Comparison of ENCODE assay signal across 16 mouse cellular contexts in genomic region chr9:29220941-29221615, GRCm38 (mm10).
DNase-seq lines count a peak whose midpoint lies in the region; ATAC-seq and TF ChIP-seq lines count a peak whose summit lies in the region.
"Had no signal": no experiment of that assay in that cellular context is flagged by ENCODE, and none has a peak within 500 bp of the region (broad histone marks: within the 10 kb centered on the region; RNA-seq: fewer than 3 reads in every experiment).

No protein-coding gene starts in this region.

- TF ChIP-seq CTCF in kidney, adult 2 months (conservative IDR thresholded peaks at IDR 0.05; ENCODE audit: insufficient read depth, insufficient read length, low read depth, low read length), result no peak
- no peak for TF ChIP-seq CTCF in brain, embryonic 14.5 days (IDR thresholded peaks at IDR 0.05; ENCODE audit: borderline replicate concordance, extremely low read depth, insufficient read depth, insufficient read length)

- no peak for TF ChIP-seq POLR2A in kidney, adult 2 months (IDR thresholded peaks at IDR 0.05; ENCODE audit: low read depth, low read length)
- TF ChIP-seq POLR2A in brain, embryonic 14.5 days (IDR thresholded peaks at IDR 0.05; ENCODE audit: borderline replicate concordance, extremely low read depth, insufficient read depth, insufficient read length, poor library complexity, severe bottlenecking), result no peak

- no peaks in the 10 kb centered on the region for H3K9me3 ChIP-seq in kidney, embryonic 15.5 days (replicated peaks)
- no peaks in the 10 kb centered on the region for H3K9me3 ChIP-seq in forebrain, embryonic 11.5 days (ENCODE audit: control insufficient read depth, low read length)
- H3K9me3 ChIP-seq: embryonic facial prominence, embryonic 13.5 days; midbrain, embryonic 13.5 days had no signal

- WGBS in kidney, adult 2 months, result 30% methylated on average over 5 of the region's 5 CpGs
- WGBS in kidney, embryonic 15.5 days, result 24% methylated on average over 5 of the region's 5 CpGs
- 25% methylated on average over 5 of the region's 5 CpGs for WGBS in forebrain, embryonic 11.5 days

- no peak overlapping the region for H3K27ac ChIP-seq in kidney, adult 2 months (ENCODE audit: insufficient read depth, low read depth, low read length)
- no peak overlapping the region for H3K27ac ChIP-seq in kidney, embryonic 15.5 days
- no peak overlapping the region for H3K27ac ChIP-seq in forebrain, embryonic 11.5 days (ENCODE audit: low read depth, low read length)
- H3K27ac ChIP-seq: embryonic facial prominence, embryonic 13.5 days; midbrain, embryonic 13.5 days had no signal

- no peak overlapping the region for H3K4me2 ChIP-seq in kidney, embryonic 15.5 days
- no peak overlapping the region for H3K4me2 ChIP-seq in forebrain, embryonic 11.5 days (ENCODE audit: low read depth, low read length, severe bottlenecking)
- H3K4me2 ChIP-seq: embryonic facial prominence, embryonic 13.5 days; heart, embryonic 12.5 days; midbrain, embryonic 13.5 days had no signal

- H3K4me1 ChIP-seq in kidney, adult 2 months (ENCODE audit: control insufficient read depth, insufficient read depth, low read length), result no peaks in the 10 kb centered on the region
- H3K4me1 ChIP-seq in kidney, embryonic 15.5 days, result 0 out of 2 replicates have a peak, but pooled peaks cover 4% of the 10 kb centered on the region
- H3K4me1 ChIP-seq in forebrain, embryonic 11.5 days (replicated peaks; ENCODE audit: control insufficient read depth, insufficient read depth, low read length), result peaks cover 9% of the 10 kb centered on the region; the same call in 1 of the 2 replicates

- no peak; the same call in 1 of the 2 replicates for ATAC-seq in kidney, embryonic 15.5 days (replicated peaks; ENCODE audit: low FRiP score)
- ATAC-seq in forebrain, embryonic 11.5 days (replicated peaks; ENCODE audit: low FRiP score), result no peak
- ATAC-seq: liver, postnatal 0 days had no signal

- no peaks in the 10 kb centered on the region for H3K36me3 ChIP-seq in kidney, adult 2 months (ENCODE audit: control insufficient read depth, insufficient read depth, low read length)
- H3K36me3 ChIP-seq in kidney, embryonic 15.5 days, result no peaks in the 10 kb centered on the region
- H3K36me3 ChIP-seq in forebrain, embryonic 11.5 days (ENCODE audit: control insufficient read depth, insufficient read depth, low read length), result no peaks in the 10 kb centered on the region
- H3K36me3 ChIP-seq: embryonic facial prominence, embryonic 13.5 days; G1E; heart, embryonic 12.5 days; midbrain, embryonic 13.5 days had no signal

- no peak overlapping the region for H3K4me3 ChIP-seq in kidney, adult 2 months (ENCODE audit: insufficient read depth, low read depth, low read length)
- no peak overlapping the region for H3K4me3 ChIP-seq in kidney, embryonic 15.5 days (replicated peaks)
- no peak overlapping the region for H3K4me3 ChIP-seq in forebrain, embryonic 11.5 days (ENCODE audit: low read depth, low read length)
- H3K4me3 ChIP-seq: embryonic facial prominence, embryonic 13.5 days; heart, embryonic 12.5 days; midbrain, embryonic 13.5 days; myocyte had no signal

- peak; percentile 60 for DNase-seq in kidney, adult 2 months
- peak; percentile 55 for DNase-seq in brain, embryonic 14.5 days (ENCODE audit: low read depth)
- peak; percentile 75 for DNase-seq in cerebellum, adult 8-10 months
- DNase-seq in kidney, postnatal 36 days, result peak; percentile 7 to 42
- DNase-seq in spleen, adult 12 weeks (ENCODE audit: low spot score), result no peak
- DNase-seq in forebrain, embryonic 11.5 days (ENCODE audit: low spot score), result no peak
- DNase-seq: adrenal gland, adult 2 months; liver, postnatal 0 days; lung, postnatal 4 days; thymus, postnatal 4 days had no signal

- H3K9ac ChIP-seq in kidney, embryonic 15.5 days, result no peak overlapping the region
- no peak overlapping the region for H3K9ac ChIP-seq in forebrain, embryonic 11.5 days (ENCODE audit: low read length)
- H3K9ac ChIP-seq: embryonic facial prominence, embryonic 13.5 days; heart, embryonic 12.5 days; liver, postnatal 0 days; midbrain, embryonic 13.5 days had no signal

- H3K27me3 ChIP-seq in kidney, adult 2 months (replicated peaks; ENCODE audit: control insufficient read depth, insufficient read depth, low read length), result no peaks in the 10 kb centered on the region
- H3K27me3 ChIP-seq in kidney, embryonic 15.5 days, result no peaks in the 10 kb centered on the region
- no peaks in the 10 kb centered on the region for H3K27me3 ChIP-seq in forebrain, embryonic 11.5 days (ENCODE audit: control insufficient read depth, insufficient read depth, low read length)
- H3K27me3 ChIP-seq: embryonic facial prominence, embryonic 13.5 days; heart, embryonic 12.5 days; midbrain, embryonic 13.5 days had no signal

Comparison
In these comparisons a context has a peak if more than half of its experiments do, and no peak if none do; other contexts are left out.
1. DNase-seq: peak in kidney, adult 2 months (single experiment), brain, embryonic 14.5 days (single experiment), cerebellum, adult 8-10 months (single experiment) and kidney, postnatal 36 days (2 of 2); none in spleen, adult 12 weeks (single experiment) and forebrain, embryonic 11.5 days (single experiment).